Mouse (Mus musculus) embryonic facial prominence, embryonic 14.5 days (tissue): ENCODE measurements at regions not wholly inside any gene's neighbourhood (a gene's known extent, or its start where the extent isn't known, plus 50 kb on each side); places are given as distances from the start of the nearest gene placed in this dataset.
"Not testable (repeated sequence)": the region's sequence is repeated elsewhere in the genome, so short reads cannot be mapped to it uniquely, and the experiment has no call there.

ENCODE experiments used
- ATAC-seq: fragments of 200-750 bp; cut with Nextera tagmentation; 2 replicates; pipeline ENCODE4 v1.8.0; 2017; ENCODE audit warnings: low read depth, moderate number of reproducible peaks, moderate TSS enrichment
- DNase-seq: peaks from one replicate; pipeline ENCODE4 v3.0.0-alpha.2; 2015; ENCODE audit warnings: low spot score
- H3K27ac ChIP-seq: fragments of 300-500 bp; sonication (generic); replicated peaks from 2 replicates; pipeline ENCODE4 v1.5.1; 2014; ENCODE audit warnings: low read depth, mild to moderate bottlenecking, low read length, moderate library complexity
- H3K27me3 ChIP-seq: fragments of 300-500 bp; sonication (generic); replicated peaks from 2 replicates; pipeline ENCODE4 v1.6.1; 2014; ENCODE audit warnings: low read length; ENCODE audit not compliant: control insufficient read depth, insufficient read depth
- H3K36me3 ChIP-seq: fragments of 300-500 bp; sonication (generic); 2 replicates; pipeline ENCODE4 v1.6.1; 2014; ENCODE audit warnings: low read length, mixed read lengths; ENCODE audit not compliant: control insufficient read depth, insufficient read depth
- H3K4me1 ChIP-seq: fragments of 300-500 bp; sonication (generic); 2 replicates; pipeline ENCODE4 v1.6.1; 2014; ENCODE audit warnings: antibody characterized with exemption, low read length; ENCODE audit not compliant: control insufficient read depth, insufficient read depth
- H3K4me2 ChIP-seq: fragments of 300-500 bp; sonication (generic); 2 replicates; pipeline ENCODE4 v1.6.1; 2014; ENCODE audit warnings: low read depth, mild to moderate bottlenecking, low read length, moderate library complexity, mixed read lengths
- H3K4me3 ChIP-seq: fragments of 300-500 bp; sonication (generic); 2 replicates; pipeline ENCODE4 v1.5.1; 2014; ENCODE audit warnings: low read depth, mild to moderate bottlenecking, low read length
- H3K9ac ChIP-seq: fragments of 300-500 bp; sonication (generic); 2 replicates; pipeline ENCODE4 v1.6.1; 2014; ENCODE audit warnings: low read depth, mild to moderate bottlenecking, low read length, moderate library complexity, mixed read lengths
- H3K9me3 ChIP-seq: fragments of 300-500 bp; sonication (generic); 2 replicates; pipeline ENCODE4 v1.6.1; 2016; ENCODE audit warnings: low read length; ENCODE audit not compliant: control insufficient read depth
- WGBS: fragments of 180-500 bp; shearing (Covaris S2); extraction: QIAGEN DNeasy Blood & Tissue Kit; methylation state at CpG from one replicate; pipeline ENCODE4 v1.1.7; 2014; 5-methylcytosine and 5-hydroxymethylcytosine counted together

GRCm38 (mm10) chr15:41973263-41973662 lies 1839.1 kb downstream of the 9330182O14Rik start:
- Histone ChIP-seq H3K36me3 (no peaks in the 10 kb centered on the region), H3K27me3 (no peaks in the 10 kb centered on the region), H3K4me1 (0 out of 2 replicates have a peak, but pooled peaks cover 6% of the 10 kb centered on the region), H3K27ac (no peak overlapping the region), H3K9me3 (no peaks in the 10 kb centered on the region), H3K4me3 (no peak overlapping the region), H3K4me2 (no peak overlapping the region), H3K9ac (no peak overlapping the region)
- 4% methylated on average over 8 of the region's 8 CpGs for WGBS
- DNase-seq, result peak; percentile 77
- peak; percentile 63; the same call in 1 of the 2 replicates for ATAC-seq

- no peak for DNase-seq
Observed at GRCm38 (mm10) chr15:41977196-41977595, 1843.0 kb downstream of the 9330182O14Rik start.

GRCm38 (mm10) chr15:41977649-41978231 lies 1843.6 kb downstream of the 9330182O14Rik start:
- Histone ChIP-seq H3K9ac (no peak overlapping the region), H3K4me1 (no peaks in the 10 kb centered on the region), H3K4me2 (no peak overlapping the region), H3K36me3 (no peaks in the 10 kb centered on the region), H3K27ac (no peak overlapping the region), H3K9me3 (no peaks in the 10 kb centered on the region), H3K27me3 (no peaks in the 10 kb centered on the region), H3K4me3 (no peak overlapping the region)
- DNase-seq, result no peak
- ATAC-seq, result no peak
- 86% methylated on average over 12 of the region's 12 CpGs for whole genome bisulfite sequencing

More at GRCm38 (mm10) chr15:41977196-41977595, 1843.0 kb downstream of the 9330182O14Rik start:
- Histone ChIP-seq H3K36me3 (no peaks in the 10 kb centered on the region), H3K27me3 (no peaks in the 10 kb centered on the region), H3K9me3 (no peaks in the 10 kb centered on the region), H3K9ac (no peak overlapping the region), H3K4me3 (no peak overlapping the region), H3K4me1 (no peaks in the 10 kb centered on the region), H3K27ac (no peak overlapping the region), H3K4me2 (no peak overlapping the region)
- ATAC-seq, result no peak
- WGBS, result 86% methylated on average over 2 of the region's 2 CpGs

DNA sequence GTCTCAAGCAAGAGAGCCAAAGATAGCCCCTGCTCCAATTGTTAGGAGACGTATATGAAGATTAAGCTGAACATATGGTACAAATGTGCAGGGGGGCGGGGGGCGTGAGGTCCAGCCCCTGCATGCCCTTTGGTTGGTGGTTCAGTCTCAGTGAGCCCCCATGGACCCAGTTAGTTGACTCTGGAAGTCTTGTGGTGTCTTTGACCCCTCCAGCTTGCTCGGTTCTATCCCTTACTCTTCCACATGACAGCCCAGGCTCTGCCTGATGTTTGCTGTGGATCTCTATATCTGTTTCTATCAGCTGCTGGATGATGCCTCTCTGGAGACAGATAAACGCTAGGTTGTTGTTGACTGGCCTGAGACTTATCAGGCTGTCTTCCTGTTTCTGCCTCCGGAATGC lies 1849.1 kb downstream of the 9330182O14Rik start:
- WGBS, result 83% methylated on average over 6 of the region's 6 CpGs
- H3K4me2 ChIP-seq, result no peak overlapping the region
- H3K9ac ChIP-seq, result no peak overlapping the region
- no peak overlapping the region for H3K4me3 ChIP-seq
- H3K27ac ChIP-seq, result no peak overlapping the region
- no peaks in the 10 kb centered on the region for H3K27me3 ChIP-seq
- H3K36me3 ChIP-seq, result no peaks in the 10 kb centered on the region
- no peaks in the 10 kb centered on the region for H3K9me3 ChIP-seq
- ATAC-seq (no peak), DNase-seq (no peak)
- no peaks in the 10 kb centered on the region for H3K4me1 ChIP-seq

GRCm38 (mm10) chr15:41984267-41984666 lies 1850.1 kb downstream of the 9330182O14Rik start:
- no peak overlapping the region for H3K27ac ChIP-seq
- H3K4me3 ChIP-seq, result no peak overlapping the region
- DNase-seq (no peak), ATAC-seq (no peak)
- H3K9me3 ChIP-seq, result no peaks in the 10 kb centered on the region
- H3K27me3 ChIP-seq, result no peaks in the 10 kb centered on the region
- no peak overlapping the region for H3K4me2 ChIP-seq
- WGBS, result 54% methylated on average over 4 of the region's 4 CpGs
- no peaks in the 10 kb centered on the region for H3K36me3 ChIP-seq
- H3K9ac ChIP-seq, result no peak overlapping the region
- H3K4me1 ChIP-seq, result no peaks in the 10 kb centered on the region

DNA sequence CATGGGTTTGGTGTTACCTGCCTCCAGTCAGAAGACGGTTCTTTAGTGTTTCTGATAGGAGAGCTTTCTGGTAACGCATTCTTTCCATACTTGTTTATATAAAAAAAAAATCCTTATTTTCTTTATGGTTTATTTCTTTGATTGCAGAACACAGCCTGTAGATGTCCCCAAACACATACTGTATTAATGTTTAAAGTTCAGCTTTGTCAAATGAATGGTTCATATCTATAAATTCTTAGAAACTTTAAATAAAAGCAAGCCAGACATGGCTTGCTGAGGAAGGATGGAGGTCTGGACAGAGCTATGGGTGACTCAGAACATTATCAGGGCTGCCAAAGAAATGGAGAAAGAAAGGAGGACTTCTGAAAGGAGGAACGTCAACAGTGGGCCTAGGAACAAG lies 1852.1 kb downstream of the 9330182O14Rik start:
- Histone ChIP-seq H3K9me3 (no peaks in the 10 kb centered on the region), H3K4me3 (no peak overlapping the region), H3K4me2 (no peak overlapping the region), H3K4me1 (no peaks in the 10 kb centered on the region), H3K9ac (no peak overlapping the region), H3K27ac (no peak overlapping the region), H3K36me3 (no peaks in the 10 kb centered on the region), H3K27me3 (no peaks in the 10 kb centered on the region)
- ATAC-seq, result no peak
- DNase-seq, result no peak
- whole genome bisulfite sequencing, result 73% methylated on average over 3 of the region's 3 CpGs

DNA sequence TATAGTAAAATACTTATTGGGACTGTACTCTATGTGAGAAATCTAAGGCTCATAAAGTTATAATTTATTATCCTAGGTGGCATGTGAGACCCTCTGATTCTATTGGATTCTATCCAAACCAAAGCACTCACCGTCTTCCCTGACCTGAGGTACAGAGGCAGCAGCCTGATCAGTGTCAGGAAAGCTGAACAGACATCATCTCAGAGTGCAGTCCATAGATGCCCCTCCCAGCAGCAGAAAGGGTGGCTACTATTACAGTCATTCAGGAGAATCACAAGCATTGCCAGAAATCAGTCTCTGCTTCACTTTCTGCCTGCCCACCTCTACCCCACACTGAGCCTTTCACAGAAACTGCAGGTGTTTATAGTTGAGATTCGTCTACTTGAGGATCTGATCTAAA lies 1854.9 kb downstream of the 9330182O14Rik start:
- Histone ChIP-seq H3K9ac (no peak overlapping the region), H3K9me3 (no peaks in the 10 kb centered on the region), H3K36me3 (no peaks in the 10 kb centered on the region), H3K4me1 (no peaks in the 10 kb centered on the region), H3K27ac (no peak overlapping the region), H3K27me3 (no peaks in the 10 kb centered on the region), H3K4me3 (no peak overlapping the region), H3K4me2 (no peak overlapping the region)
- DNase-seq (no peak), ATAC-seq (no peak)
- 51% methylated on average over 2 of the region's 2 CpGs for WGBS

DNA sequence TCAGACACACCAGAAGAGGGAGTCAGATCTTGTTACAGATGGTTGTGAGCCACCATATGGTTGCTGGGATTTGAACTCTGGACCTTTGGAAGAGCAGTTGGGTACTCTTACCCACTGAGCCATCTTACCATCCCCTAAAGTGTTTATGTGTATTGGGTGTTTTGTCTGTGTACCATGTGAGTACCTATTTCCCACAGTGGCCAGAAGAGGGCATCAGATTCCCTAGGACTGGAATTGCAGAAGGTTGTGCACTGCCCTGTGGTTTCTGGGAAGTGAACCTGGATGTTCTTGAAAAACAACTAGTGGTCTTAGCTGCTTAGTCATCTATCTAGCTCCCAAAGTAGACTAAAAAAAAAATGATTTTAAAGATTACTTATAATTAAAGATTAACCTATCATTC lies 1857.7 kb downstream of the 9330182O14Rik start:
- Histone ChIP-seq H3K36me3 (no peaks in the 10 kb centered on the region), H3K9me3 (no peaks in the 10 kb centered on the region), H3K4me1 (no peaks in the 10 kb centered on the region), H3K27ac (no peak overlapping the region), H3K27me3 (no peaks in the 10 kb centered on the region), H3K9ac (no peak overlapping the region), H3K4me2 (no peak overlapping the region), H3K4me3 (no peak overlapping the region)
- ATAC-seq (no peak), DNase-seq (no peak)

GRCm38 (mm10) chr15:42032286-42032685 lies 1898.1 kb downstream of the 9330182O14Rik start:
- not testable (repeated sequence) for H3K27ac ChIP-seq, H3K9me3 ChIP-seq, DNase-seq, H3K9ac ChIP-seq, H3K36me3 ChIP-seq, H3K27me3 ChIP-seq, H3K4me2 ChIP-seq, H3K4me3 ChIP-seq, H3K4me1 ChIP-seq, ATAC-seq
- WGBS, result 95% methylated on average over 12 of the region's 12 CpGs
